Mouse (Mus musculus): Measurements from ENCODE around the gene Tmem215.

Gene Tmem215

DNA sequence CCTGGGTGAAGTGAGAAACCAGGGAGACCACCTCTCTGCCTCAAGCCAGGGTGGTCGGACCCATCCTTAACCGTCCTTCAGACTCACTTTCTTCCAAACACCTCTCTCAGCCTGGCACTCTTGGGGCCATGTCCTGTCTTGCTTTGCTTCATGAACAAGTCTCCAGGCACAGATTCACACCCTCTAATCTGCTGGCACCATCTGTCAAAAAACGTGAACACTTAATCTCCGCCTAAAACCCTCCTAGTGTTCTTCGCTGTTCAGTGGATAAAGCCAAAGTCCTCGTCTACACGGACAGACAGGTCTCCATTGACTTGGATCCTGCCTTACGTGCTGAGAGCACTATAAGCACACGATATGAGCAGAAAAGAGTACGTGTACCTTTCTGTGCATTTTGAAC lies at the start of gene Tmem215:
Tmem215 (plus strand) TSS at position 301 of the 400 bp plus-strand sequence.
- no peak for DNase-seq (ENCODE audit: low spot score)

DNA sequence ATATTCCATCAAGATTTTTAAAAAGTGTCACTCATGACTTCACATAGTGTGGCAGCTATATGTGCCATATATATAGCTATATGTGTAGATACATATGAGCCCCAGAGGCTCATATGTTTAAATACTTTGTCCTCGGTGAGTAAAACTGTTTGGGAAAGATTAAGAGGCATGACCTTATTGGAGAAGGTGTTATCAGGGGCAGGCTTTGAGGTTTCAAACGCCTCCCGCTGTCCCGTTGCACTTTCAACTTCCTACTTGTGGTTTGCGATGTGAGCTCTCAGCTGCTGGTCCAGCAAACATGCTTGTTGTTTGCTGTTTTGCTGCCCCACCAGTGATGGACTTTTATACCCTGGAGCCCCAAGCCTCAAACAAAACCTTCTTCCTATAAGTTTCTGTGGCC lies 40.1 kb upstream of the Tmem215 start:
- DNase-seq (ENCODE audit: low spot score) = peak; percentile 0

DNA sequence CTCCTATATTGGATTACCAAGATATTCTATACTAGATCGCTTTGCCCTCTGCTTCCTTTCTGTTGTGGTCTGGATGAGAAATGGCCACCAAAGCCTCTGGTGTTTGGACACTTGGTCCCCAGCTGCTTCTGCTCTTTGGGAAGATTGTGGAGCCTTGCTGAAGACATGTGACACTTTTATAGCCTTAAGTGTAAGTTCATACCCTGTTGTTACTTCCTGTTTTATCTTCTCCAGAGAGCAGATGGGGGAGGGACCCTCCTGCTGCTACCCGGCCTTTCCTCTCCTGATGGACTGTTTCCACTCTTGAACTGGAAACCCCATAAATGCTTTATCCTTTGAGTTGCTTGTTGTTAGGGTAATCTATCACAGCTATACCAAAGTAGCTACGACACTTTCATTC lies 38.6 kb upstream of the Tmem215 start:
- no peak for DNase-seq (ENCODE audit: low spot score)

DNA sequence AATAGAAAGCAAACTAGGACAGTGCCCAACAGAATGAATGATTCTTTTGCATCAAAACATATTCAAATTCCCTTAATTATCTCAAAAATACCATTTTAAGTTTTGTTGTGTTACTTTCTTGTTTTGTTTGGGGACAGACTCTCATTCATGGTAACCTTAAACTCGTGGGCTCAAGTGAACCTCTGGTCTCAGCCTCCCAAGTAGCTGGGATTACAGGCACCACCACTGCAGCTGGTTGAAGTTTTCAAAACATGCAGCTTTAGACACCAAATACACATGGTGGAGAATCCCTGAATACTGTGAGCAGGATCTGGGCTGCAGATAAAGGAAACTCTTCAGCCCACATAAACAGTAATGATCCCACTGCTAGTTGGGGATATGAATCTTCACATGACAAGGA lies 37.6 kb upstream of the Tmem215 start:
- no peak for DNase-seq (ENCODE audit: low spot score)

DNA sequence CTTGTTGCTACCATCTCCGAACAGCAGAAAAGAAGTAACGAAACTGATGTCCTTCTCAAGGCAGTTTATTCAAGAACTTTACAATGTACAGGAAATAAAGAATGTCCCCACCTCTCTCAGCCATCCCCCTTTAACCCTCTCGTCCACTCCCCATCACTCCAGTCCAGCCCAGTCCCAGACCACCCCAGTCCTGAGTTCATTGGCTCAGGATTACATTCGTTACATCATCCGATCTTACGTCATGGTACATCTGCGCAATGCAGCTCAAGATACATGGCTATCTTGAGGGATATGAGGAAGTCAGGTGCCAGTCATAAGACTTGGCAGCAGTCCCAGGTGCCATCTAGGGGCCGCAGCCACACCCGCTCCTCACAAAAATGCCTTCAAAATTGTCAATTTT lies 28.4 kb upstream of the Tmem215 start:
- no peak for DNase-seq (ENCODE audit: low spot score)

DNA sequence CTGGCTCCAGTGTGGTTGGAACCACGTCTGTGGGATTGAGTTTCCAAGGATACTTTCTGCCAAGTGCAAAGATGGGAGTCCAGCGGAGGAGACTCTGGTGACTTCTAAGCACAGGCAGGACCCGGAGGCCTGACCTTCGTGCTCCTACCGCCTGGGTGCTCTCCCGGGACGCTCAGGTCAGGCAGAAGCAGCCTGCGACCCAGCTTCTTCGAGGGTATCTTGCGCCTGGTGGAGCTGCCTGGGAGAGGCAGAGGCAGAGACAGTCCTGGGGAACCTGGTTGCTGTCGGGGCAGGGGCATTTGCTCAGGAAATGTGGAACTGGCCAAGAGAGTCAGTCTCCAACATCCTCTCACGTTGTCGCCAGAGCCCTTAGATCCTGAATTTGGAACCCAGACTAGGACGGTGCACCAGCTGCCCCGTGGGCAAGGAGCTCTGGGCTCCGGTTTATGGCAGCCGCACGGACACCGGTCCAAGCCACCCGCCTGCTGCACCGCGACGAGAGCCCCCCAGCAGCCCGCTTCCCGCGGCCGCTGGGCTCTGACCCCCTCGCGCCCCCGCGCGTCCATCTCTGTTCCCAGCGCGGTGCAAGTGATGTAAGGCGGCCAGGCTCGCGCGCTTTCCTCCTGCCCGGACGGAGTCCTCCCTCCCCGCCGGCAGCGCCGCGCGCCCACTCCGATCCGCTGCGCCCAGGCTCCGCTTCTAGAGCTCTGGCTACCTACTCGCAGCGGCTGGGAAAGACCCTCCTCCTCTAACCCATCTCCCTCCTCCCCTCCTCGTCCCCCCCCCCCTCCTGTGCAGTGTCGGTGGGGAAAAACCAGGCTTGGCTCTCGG lies 935 bp downstream of the Tmem215 start:
- DNase-seq (ENCODE audit: low spot score) = no peak

DNA sequence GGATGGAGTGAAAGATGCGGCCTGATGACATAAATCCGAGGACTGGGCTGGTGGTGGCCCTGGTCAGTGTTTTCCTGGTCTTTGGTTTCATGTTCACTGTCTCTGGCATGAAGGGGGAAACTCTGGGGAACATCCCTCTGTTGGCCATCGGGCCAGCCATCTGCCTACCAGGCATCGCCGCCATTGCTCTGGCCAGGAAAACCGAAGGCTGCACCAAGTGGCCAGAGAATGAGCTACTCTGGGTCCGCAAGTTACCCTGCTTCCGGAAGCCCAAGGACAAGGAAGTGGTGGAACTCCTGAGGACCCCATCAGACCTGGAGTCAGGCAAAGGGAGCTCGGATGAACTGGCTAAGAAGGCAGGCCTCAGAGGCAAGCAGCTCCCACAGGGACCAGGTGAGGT lies 1.9 kb downstream of the Tmem215 start:
- DNase-seq (ENCODE audit: low spot score) = no peak

DNA sequence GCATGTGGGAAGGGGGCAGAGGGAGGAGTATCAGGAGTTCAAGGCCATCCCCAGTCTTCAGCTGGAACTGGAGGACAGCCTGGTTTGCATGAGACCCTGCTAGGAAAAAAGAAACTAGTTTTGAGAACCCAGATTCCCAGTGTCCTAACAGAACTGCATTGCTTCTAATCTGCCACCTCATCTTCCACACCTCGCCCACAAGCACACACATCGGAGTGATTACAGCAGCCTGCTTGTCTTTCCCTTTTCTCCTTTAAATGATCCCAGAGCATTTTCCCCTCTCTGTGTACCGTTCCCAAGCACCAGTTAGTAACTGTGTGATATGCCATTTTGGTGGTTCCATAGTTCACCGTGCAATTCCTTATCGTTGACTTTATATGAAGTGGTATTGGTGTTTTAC lies 6.0 kb downstream of the Tmem215 start:
- DNase-seq (ENCODE audit: low spot score) = no peak

DNA sequence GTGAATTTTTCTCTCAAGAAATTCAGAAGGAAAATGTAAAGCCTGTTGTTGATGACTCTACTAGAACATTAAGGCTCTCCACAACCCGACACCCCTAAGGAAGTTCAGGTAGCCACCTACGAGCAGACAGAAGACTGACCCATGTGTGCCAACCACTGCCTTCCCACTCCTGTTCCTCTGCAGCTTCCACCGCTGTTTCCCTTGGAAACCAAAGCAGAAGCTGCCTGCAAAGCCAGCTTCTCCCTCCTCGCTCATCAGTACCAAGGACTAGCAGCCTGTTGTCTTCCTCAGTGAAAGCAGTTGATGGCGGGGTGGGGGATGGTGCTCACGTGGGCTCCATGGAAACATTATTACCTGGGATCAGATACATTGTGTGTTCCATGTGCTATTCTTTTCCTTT lies 14.6 kb downstream of the Tmem215 start:
- no peak for DNase-seq (ENCODE audit: low spot score)

DNA sequence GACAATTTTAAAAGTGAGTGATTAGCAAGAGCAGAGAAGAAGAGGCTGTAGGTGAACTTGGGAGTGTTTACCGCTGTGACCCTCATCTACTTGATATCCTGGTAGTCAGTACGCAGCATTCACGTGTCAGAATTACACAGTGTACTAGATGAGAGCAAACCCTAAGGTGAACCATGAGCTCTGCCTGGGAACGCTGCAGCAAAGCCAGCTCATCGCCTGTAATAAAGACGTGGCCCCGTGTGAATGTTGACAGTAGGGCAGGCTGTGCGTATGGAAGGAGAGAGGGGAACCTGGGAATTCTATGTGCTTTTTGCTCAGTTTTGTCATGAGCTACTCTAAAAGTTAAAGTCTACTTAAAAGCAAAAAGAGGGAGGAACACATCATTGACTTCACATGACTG lies 19.8 kb downstream of the Tmem215 start:
- DNase-seq (ENCODE audit: low spot score) = no peak

DNA sequence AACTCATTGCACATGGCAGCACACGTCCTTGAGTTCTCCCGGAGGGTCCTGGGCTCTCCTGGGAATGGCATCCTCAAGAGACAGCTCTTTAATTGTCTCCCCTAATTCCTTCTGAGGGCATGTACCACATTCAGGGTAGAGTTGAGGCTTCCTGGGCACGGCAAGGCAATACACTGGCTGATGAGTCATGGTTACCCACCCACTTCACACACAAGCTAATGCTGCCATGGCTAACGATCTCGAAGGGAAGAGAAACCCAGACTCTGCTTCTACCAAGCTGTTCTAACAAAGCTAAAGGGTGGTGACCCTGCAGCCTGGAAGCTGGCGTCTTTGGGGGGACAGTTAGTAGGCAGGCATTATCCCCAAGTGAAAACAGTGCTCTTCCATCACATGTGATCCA lies 24.4 kb downstream of the Tmem215 start:
- no peak for DNase-seq (ENCODE audit: low spot score)

DNA sequence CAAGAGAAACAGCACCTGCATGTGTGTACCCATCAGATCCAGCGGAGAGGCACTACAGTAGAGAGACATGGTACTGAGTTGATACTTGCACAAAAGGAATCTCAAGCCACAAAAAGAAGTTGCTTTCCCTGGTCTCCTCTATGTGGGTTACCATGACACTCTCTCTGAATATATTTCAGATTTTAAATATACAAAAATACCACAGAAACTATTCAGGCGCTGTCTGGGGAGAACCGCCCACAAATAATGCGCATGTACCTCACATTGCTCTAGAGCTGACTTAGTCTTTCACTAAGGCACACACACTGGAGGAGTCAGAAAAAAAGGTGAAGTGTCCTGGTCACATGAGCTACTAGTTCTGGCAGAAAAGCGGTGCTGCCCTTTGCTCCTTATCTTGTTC lies 24.8 kb downstream of the Tmem215 start:
- DNase-seq (ENCODE audit: low spot score) = no peak

DNA sequence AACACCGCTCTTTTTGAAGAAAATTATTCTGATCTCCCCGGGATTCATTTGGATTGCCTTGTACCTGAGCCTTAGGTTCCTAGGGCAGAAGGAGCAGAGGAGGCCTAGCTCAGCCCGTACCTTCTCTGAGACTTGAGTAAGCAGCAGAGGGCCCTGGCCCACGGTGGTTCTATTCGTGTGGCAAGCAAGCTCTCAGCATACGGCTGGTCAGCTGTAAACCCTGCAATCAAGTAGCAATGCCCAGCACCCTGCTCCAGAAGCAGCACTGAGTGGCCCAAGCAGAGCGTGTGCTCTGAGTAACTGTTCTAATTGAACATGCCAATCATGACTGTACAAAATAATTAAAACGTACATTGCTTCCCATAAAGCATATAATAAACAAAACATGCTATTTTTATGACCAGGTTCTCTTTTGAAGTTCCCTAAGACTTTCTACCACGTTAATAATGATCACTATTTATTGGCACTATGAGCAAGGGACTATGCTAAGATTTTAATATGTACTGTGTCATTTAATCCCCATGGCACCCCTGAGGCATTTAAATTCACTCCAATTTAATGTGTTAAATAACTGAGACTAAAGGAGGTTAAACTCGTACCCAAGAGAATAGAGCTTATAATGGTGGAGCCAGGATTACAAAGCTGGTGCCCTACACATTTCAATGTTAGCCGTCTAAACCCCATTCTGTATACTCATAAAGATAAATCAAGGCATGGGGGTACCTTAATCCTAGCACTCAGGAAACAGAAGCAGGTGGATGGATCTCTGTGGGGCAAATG lies 28.0 kb downstream of the Tmem215 start:
- DNase-seq (ENCODE audit: low spot score) = no peak

DNA sequence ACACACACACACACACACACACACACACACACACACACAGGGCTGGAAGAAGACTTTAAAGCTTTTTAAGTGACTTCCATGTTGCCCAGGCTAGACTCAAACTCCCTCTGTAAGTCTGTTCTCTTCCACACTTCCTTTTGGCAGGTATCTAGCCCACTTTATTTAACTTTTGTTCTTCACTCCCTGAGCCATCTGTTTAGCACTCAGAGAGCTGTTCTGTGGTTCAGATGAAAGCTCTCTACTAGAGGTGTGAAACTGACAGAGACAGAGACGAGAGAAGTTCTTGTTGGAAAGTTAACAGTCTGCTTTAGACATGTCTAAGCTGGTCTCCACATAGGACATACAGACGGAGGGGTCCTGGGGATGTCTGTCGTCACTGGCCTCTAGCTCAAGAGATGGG lies 30.5 kb downstream of the Tmem215 start:
- DNase-seq (ENCODE audit: low spot score) = no peak

DNA sequence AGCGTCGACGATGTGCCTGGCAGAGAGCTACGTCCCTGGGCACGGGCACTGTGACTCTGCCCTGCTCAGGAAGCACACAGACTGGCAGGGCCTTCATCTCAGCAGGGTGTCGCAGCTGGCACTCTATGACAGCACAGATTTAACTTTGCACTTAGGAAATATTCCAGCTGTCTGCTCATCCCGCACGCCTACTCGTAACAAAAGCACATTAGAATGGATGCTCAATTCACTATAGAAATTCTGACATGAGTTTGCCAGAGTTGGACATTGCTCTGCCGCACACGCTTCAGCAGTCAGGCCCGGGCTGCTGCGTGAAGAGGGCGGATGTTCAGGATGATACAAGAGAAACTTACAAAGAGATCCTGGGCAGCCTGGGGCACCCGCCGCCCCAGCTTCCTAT lies 37.6 kb downstream of the Tmem215 start:
- no peak for DNase-seq (ENCODE audit: low spot score)

DNA sequence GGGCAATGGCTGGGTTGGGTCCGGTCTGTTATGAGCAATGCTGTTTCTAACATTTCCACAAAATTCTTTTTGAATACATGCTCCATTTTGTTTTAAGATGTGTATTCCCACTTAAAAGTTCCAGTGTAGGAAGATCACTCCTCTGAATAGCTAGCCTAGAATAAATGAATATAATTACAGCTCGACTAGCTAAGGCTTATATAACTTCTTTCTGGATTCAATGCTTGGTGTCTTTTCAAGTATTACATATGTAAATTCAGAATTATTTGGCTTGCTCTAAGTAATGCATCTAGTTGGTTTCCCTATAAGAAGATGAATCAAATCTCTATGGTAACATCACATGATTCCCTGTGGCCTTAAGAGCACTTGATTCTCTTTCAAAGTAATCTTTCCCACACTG lies 41.3 kb downstream of the Tmem215 start:
- DNase-seq (ENCODE audit: low spot score) = no peak

DNA sequence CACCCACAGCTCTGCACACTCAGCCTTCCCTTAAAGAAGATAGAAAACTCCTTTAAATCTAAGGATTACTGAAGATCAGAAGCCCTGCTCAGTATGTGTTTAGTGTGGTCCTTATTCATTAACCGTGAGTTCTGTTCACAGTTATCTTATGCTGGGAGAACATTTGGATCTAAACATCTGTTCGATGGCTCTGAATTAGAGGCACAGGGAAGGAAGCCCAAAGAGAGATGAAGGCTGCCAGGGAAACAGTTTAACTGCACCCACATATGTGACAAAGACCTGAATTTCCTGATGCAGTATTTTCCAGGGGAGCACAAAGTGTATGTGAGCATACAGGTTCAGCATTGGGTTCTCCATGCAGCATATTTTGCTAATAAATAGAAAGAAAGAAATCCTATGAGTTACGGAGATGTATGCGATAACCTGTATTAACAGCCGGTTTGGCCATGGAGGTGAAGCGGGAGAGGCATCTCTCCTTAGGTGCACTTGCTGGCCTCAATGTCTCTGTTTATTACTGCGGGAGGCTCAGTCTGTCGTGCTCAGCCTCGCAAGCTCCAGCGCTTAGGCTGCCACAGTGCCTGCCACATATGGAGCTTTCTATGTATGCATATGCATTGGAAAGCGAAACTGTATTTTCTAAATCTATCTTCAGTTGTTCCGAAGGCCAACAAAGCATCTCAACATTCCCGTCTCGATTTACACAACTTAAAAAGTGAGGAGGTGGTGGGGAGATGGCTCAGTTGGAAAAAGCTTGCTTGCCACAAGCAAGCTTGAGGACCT lies 46.8 kb downstream of the Tmem215 start:
- no peak for DNase-seq (ENCODE audit: low spot score)
